Mouse (Mus musculus) ovary, postnatal 36 days (tissue): Measurements from ENCODE around the gene Nipsnap2.
"Not testable (repeated sequence)": the region's sequence is repeated elsewhere in the genome, so short reads cannot be mapped to it uniquely, and the experiment has no call there.

ENCODE experiments used
- DNase-seq: peaks from one replicate; pipeline ENCODE4 v3.0.0; 2022; ENCODE audit warnings: low spot score, mixed read lengths

Gene Nipsnap2

DNA sequence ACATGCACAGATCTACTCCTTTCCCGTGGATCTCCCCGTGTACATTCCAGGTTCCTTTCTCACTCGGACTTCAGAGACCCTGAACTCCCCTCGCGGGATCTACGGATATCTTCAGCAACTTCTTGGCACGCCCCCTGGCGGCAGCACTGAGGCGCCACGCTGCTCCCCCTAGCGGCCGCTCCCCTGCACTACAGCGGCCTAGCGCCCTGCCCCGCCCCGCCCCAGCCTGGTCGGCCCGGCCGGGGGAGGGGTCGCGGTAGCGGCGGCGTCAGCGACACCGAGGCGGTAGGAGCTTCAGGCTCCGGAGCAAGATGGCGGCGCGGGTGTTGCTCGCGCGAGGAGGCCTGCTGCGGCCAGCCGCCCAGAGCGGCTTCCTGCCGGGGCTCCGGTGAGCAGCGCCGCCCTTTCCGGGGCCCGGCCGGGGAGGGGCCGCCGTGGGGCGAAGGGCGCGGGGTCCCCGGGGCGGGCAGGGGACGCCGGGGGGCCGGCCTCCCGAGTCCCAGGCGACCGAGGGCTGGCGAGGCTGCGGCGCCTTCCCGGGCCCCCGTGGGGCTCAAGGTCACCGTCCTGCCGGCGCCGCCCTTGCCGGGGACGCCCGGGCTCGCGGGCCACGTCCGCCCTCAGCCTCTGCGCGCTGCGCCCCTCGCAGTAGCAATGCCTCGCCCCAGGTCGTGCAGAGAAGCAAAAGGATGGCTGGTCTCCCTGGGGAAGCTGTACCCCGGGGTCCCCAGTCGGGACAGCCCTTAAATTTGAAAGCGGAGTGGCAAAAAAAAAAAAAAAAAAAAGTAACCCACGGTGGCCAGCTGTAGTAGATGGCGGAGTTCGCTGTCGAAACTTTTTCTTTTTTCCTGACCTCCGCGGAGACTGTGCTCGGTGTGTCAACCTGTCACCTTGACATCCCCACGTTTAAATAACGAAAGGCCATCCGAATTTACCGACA lies at the start of gene Nipsnap2:
TSS of gene Nipsnap2 (plus strand) at position 230 of the 940 bp plus-strand sequence.
- DNase-seq: peak; percentile 93

DNA sequence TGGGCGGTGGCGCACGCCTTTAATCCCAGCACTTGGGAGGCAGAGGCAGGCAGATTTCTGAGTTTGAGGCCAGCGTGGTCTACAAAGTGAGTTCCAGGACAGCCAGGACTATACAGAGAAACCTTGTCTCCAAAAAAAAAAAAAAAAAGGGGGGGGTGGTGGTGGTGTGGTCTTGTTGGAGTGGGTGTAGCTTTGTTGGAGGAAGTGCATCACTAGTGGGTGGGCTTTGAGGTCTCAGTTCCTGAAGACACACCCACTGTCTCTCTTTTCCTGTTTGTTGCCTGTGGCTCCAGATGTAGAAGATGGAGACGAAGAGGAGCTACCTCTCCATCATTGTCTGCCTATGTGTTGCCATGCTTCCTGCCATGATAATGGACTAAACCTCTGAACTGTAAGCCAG lies 39.7 kb upstream of the Nipsnap2 start:
- DNase-seq: not testable (repeated sequence)

GRCm38 (mm10) chr5:129687621-129688020 lies 37.2 kb upstream of the Nipsnap2 start:
- peak; percentile 5 for DNase-seq

- DNase-seq: no peak
Observed at GRCm38 (mm10) chr5:129690528-129690927, 34.3 kb upstream of the Nipsnap2 start.

DNA sequence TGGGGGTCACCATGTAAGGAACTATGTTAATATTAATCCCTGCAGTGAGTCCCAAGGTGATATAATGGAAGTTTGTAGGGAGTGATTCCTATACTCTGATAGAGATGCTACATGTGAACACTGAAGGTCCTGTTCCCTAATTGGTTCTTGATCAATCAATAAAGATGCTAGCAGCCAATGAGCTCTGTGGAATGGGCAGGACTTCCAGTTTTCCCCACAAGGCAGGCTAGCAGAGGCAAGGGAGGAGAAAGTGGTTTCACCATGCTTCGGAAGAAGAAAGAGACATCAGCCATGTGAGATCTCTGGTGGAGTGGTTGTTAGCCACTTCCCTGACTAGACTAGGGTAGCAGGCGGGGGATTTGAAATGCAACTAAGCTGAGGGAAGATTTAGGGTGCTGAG lies 24.4 kb upstream of the Nipsnap2 start:
- no peak for DNase-seq

- no peak for DNase-seq
Observed at GRCm38 (mm10) chr5:129701706-129702105, 23.2 kb upstream of the Nipsnap2 start.

GRCm38 (mm10) chr5:129703368-129703767 lies 21.5 kb upstream of the Nipsnap2 start:
- DNase-seq: no peak

GRCm38 (mm10) chr5:129708412-129708811 lies 16.5 kb upstream of the Nipsnap2 start, which contains the start of gene Sept14:
Gene Sept14 (minus strand): TSS chr5:129708512.
- DNase-seq: no peak

DNA sequence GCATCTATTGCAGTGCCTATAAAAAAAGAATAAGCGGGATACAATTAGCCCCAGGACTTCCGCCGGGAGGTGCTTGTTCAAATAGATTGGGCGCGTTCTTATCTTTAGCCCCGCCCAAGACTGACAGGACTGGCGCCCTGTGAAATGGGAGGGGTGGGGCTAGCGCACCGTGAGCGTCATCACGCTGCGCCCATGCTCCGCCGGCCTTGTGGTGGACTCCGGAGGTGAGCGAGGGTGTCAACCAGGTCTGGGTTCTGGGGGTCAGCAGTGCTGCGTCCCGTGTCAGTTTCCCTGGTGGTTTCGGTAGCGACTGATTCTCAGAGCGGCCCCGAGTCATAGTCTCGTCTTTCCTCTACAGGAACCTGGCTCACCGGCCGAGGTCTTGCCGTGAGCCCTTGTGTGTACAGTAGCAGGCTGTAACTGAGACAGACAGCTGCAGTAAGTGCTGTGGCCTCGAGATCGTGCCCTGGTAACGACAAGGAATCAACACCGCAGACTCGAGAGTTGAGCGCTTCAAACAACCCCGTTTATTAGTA lies 9.5 kb upstream of the Nipsnap2 start, which contains the start of gene Mrps17:
TSS of gene Mrps17 (plus strand) at position 172 of the 536 bp plus-strand sequence.
- DNase-seq: peak; percentile 90

- DNase-seq: no peak
Observed at GRCm38 (mm10) chr5:129717016-129717415, 7.8 kb upstream of the Nipsnap2 start.

GRCm38 (mm10) chr5:129720176-129720575 lies 4.7 kb upstream of the Nipsnap2 start:
- no peak for DNase-seq

- DNase-seq: no peak
Observed at GRCm38 (mm10) chr5:129724268-129724667, 595 bp upstream of the Nipsnap2 start.

GRCm38 (mm10) chr5:129725774-129726392 lies 1.0 kb downstream of the Nipsnap2 start:
- no peak for DNase-seq

- no peak for DNase-seq
Observed at GRCm38 (mm10) chr5:129726784-129727183, 1.9 kb downstream of the Nipsnap2 start.

- DNase-seq: peak; percentile 20
Observed at GRCm38 (mm10) chr5:129729286-129729685, 4.4 kb downstream of the Nipsnap2 start.

DNA sequence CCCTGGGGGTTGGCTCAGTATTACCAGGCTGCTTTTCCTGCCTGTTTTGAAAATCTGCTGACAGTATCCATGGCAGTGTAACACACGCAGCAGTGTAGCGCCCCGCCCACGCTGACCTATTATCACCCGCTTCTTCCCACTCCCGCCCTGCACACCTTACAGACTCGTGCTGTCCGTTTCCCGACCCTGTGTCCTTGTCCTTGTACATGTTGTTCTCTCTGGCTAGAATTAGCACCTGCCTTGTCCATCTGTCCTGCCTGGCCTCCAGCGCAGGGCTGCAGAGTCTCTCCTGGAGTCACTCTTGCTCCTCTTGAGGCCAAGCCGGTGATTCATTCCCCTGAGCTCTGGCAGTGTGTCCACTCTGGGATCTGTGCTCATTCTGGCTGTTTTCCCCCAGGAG lies 5.5 kb downstream of the Nipsnap2 start:
- peak; percentile 26 for DNase-seq

- no peak for DNase-seq
Observed at GRCm38 (mm10) chr5:129731021-129731420, 6.2 kb downstream of the Nipsnap2 start.

- DNase-seq: no peak
Observed at GRCm38 (mm10) chr5:129740976-129741375, 16.1 kb downstream of the Nipsnap2 start.

DNA sequence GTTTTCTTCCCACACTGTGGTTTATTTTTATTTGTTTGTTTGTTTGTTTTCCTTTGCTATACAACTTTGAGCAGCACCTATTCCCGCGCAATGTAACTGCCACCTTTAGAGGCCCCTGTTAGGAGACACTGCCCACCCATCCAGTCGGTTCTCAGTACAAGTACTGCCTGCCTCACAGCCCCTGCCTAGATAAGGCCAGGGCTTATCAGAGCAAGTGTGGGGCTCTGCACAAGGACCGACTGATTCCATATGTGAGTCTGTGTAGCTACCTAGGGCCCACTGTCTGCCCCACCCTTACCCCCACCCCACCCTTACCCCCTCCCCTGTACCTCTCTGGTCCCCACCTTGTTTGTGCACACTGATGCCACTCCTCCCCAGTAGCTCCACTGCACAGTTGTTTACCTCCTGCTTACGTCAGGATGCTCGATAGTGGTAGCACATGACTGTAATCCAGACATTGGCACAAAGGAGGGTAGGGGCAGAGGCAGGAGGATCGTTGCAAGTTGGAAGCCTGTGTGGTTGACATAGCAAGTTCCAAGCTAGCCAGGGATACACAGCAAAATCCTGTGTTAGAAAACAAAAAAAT lies 18.1 kb downstream of the Nipsnap2 start:
- no peak for DNase-seq

GRCm38 (mm10) chr5:129744050-129744449 lies 19.2 kb downstream of the Nipsnap2 start:
- DNase-seq: no peak

DNA sequence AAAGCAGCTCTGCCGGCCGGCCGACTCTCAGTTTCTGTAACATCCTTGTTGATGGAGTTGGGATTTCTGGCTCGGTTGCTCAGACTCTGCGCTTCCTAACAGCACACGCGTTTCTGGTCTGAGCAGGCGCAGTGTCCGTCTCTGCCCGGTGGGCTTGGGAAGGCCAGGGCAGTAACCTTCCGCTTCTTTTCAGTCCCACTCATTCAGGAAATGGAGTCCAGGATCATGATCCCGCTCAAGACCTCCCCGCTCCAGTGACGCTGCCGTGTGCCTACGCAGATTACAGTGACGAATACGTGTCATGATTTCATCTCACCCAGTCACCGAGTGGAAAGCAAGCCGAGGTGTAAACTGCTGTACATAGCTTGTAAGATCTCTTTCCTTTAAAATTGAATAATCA lies 32.0 kb downstream of the Nipsnap2 start:
- DNase-seq: no peak

- no peak for DNase-seq
Observed at GRCm38 (mm10) chr5:129759929-129760480, 35.1 kb downstream of the Nipsnap2 start.
